In the genomic region with DNA sequence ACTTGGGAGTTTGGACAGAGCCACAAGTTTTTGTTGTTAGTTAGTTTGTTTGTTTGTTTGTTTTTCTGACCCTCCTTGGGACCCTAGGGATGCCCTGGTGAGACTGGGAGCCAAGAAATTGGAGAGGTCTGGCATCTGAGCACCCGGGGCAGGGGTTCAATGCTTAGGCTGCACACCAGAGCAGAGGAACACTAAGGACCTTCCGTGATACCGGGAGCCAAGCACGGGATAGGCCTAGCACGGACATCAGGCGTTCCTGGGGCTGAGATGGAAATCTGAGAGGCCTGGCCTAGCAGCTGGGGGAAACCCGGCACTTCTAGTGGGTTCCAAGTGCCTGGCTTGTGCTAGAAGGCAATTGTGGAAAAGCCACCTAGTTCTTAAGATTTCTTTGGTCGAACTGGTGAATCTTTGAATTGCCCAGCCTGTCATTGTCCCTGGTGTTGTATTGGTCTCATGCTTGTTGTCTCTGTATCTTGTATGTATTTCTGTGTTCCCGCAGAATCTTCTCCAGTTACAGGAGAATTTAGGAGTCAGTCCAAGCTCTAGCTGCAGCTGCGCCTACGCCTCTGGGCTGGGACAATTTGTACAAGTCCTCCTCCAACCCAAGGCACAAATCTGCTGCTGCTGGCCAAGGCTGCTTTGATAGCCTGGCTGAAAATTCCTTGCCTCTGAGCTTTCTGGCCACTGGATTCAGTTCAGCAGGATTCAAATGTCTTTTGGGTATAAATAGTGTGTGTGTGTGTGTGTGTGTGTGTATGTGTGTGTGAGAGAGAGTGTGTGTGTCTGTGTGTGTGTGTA, we compare ENCODE assay signal across 9 mouse cellular contexts. TPM values are rescaled to one million over a fixed set of nuclear protein-coding genes. Genes with fewer than 3 reads are reported as not detected.
DNase-seq lines count a peak whose midpoint lies in the region; ATAC-seq and TF ChIP-seq lines count a peak whose summit lies in the region.
"Had no signal": no experiment of that assay in that cellular context is flagged by ENCODE, and none has a peak within 500 bp of the region (broad histone marks: within the 10 kb centered on the region; RNA-seq: fewer than 3 reads in every experiment).

No protein-coding gene starts in this region.

- TF ChIP-seq EP300 in heart, postnatal 0 days (IDR thresholded peaks at IDR 0.05; ENCODE audit: low read depth) = no peak

- ATAC-seq in embryonic facial prominence, embryonic 13.5 days (ENCODE audit: insufficient number of reproducible peaks, insufficient read depth, low FRiP score, low TSS enrichment, low read depth) = no peak
- ATAC-seq in heart, postnatal 0 days (ENCODE audit: insufficient read depth, low read depth) = peak; percentile 88
- ATAC-seq in hindbrain, embryonic 16.5 days = no peak

- H3K36me3 ChIP-seq in embryonic facial prominence, embryonic 13.5 days = no peaks in the 10 kb centered on the region
- 0 out of 2 replicates have a peak, but pooled peaks cover 9% of the 10 kb centered on the region for H3K36me3 ChIP-seq in heart, postnatal 0 days (replicated peaks; ENCODE audit: control insufficient read depth, insufficient read depth, low read length)
- H3K36me3 ChIP-seq in hindbrain, embryonic 16.5 days (ENCODE audit: control insufficient read depth, insufficient read depth, low read length) = no peaks in the 10 kb centered on the region

- H3K4me2 ChIP-seq in embryonic facial prominence, embryonic 13.5 days = no peak overlapping the region
- H3K4me2 ChIP-seq in heart, postnatal 0 days (ENCODE audit: low read depth, low read length) = no peak overlapping the region
- H3K4me2 ChIP-seq in hindbrain, embryonic 16.5 days (ENCODE audit: low read length) = no peak overlapping the region

- no peaks in the 10 kb centered on the region for H3K27me3 ChIP-seq in embryonic facial prominence, embryonic 13.5 days
- H3K27me3 ChIP-seq in heart, postnatal 0 days (ENCODE audit: control insufficient read depth, insufficient read depth, low read length) = no peaks in the 10 kb centered on the region
- no peaks in the 10 kb centered on the region for H3K27me3 ChIP-seq in hindbrain, embryonic 16.5 days (replicated peaks; ENCODE audit: control insufficient read depth, insufficient read depth, low read length)

- peak overlapping the region; percentile 34; the same call in 1 of the 2 replicates for H3K27ac ChIP-seq in embryonic facial prominence, embryonic 13.5 days
- H3K27ac ChIP-seq in heart, postnatal 0 days (ENCODE audit: low read depth) = peak overlapping the region; percentile 90
- no peak overlapping the region for H3K27ac ChIP-seq in hindbrain, embryonic 16.5 days (ENCODE audit: low read depth, low read length)

- no peak for TF ChIP-seq CTCF in heart, postnatal 0 days (IDR thresholded peaks at IDR 0.05; ENCODE audit: low read depth)

- no peak overlapping the region for H3K9ac ChIP-seq in embryonic facial prominence, embryonic 13.5 days
- H3K9ac ChIP-seq in heart, postnatal 0 days (replicated peaks; ENCODE audit: low read depth, low read length) = 0 out of 2 replicates have a peak overlapping the region, but pooled peaks have one; percentile 16
- H3K9ac ChIP-seq in hindbrain, embryonic 16.5 days (ENCODE audit: low read depth, low read length) = no peak overlapping the region

- H3K4me1 ChIP-seq in embryonic facial prominence, embryonic 13.5 days = peaks cover 8% of the 10 kb centered on the region; the same call in 1 of the 2 replicates
- H3K4me1 ChIP-seq in heart, postnatal 0 days (ENCODE audit: control insufficient read depth, insufficient read depth) = peaks cover 8% of the 10 kb centered on the region
- no peaks in the 10 kb centered on the region for H3K4me1 ChIP-seq in hindbrain, embryonic 16.5 days (ENCODE audit: control insufficient read depth, insufficient read depth, low read depth, low read length)

- DNase-seq in kidney, postnatal 10 days = peak; percentile 34
- DNase-seq in kidney, adult 9 months = no peak
- peak; percentile 57 for DNase-seq in heart, postnatal 0 days (ENCODE audit: low spot score)
- DNase-seq in lung, postnatal 25 days (ENCODE audit: low spot score) = peak; percentile 69
- no peak for DNase-seq in natural killer cell, adult 2 months (ENCODE audit: low spot score in 2 of 2)
- no peak for DNase-seq in cerebellum, postnatal 10 days

- no peak overlapping the region for H3K4me3 ChIP-seq in embryonic facial prominence, embryonic 13.5 days
- H3K4me3 ChIP-seq in heart, postnatal 0 days (ENCODE audit: low read depth, low read length) = no peak overlapping the region
- no peak overlapping the region for H3K4me3 ChIP-seq in hindbrain, embryonic 16.5 days (ENCODE audit: low read length)

- no peaks in the 10 kb centered on the region for H3K9me3 ChIP-seq in embryonic facial prominence, embryonic 13.5 days
- H3K9me3 ChIP-seq in heart, postnatal 0 days (replicated peaks; ENCODE audit: control insufficient read depth, low read length) = no peaks in the 10 kb centered on the region
- H3K9me3 ChIP-seq in hindbrain, embryonic 16.5 days (ENCODE audit: control insufficient read depth, low read length) = no peaks in the 10 kb centered on the region
- H3K9me3 ChIP-seq: G1E had no signal

- 47% methylated on average over 11 of the region's 11 CpGs for WGBS in embryonic facial prominence, embryonic 13.5 days
- 47% methylated on average over 11 of the region's 11 CpGs for WGBS in heart, postnatal 0 days
- WGBS in hindbrain, embryonic 16.5 days = 81% methylated on average over 11 of the region's 11 CpGs

RNA-seq across cellular contexts. Expression of gene Gabrr2, which starts 4.7 kb away (rescaled TPM):
- 0.32 and 0.33 TPM in 2 replicates for polyA plus RNA-seq in embryonic facial prominence, embryonic 13.5 days (2015; fragmentation: Nextera tagmentation; extraction: Ambion mirVana)
- total RNA-seq in heart, postnatal 0 days (2014; rRNA removed; ENCODE audit: low replicate concordance) = not detected in 2 replicates
- polyA plus RNA-seq in heart, postnatal 0 days (2015; fragmentation: Nextera tagmentation; extraction: Ambion mirVana) = 0.26 TPM in 1 of 2 replicates, not detected in the other
- polyA plus RNA-seq in hindbrain, embryonic 16.5 days (2015; fragmentation: Nextera tagmentation; extraction: Ambion mirVana) = 0.15 and 0.29 TPM in 2 replicates
- polyA plus RNA-seq: G1E had no signal

RNA-seq across cellular contexts. Expression of gene Ube2j1, which starts 26.9 kb away (rescaled TPM):
- 34.1 and 35.2 TPM in 2 replicates for polyA plus RNA-seq in embryonic facial prominence, embryonic 13.5 days (2015; fragmentation: Nextera tagmentation; extraction: Ambion mirVana)
- total RNA-seq in heart, postnatal 0 days (2014; rRNA removed; ENCODE audit: low replicate concordance) = 31.2 and 33.4 TPM in 2 replicates
- polyA plus RNA-seq in heart, postnatal 0 days (2015; fragmentation: Nextera tagmentation; extraction: Ambion mirVana) = 29.9 and 30.9 TPM in 2 replicates
- polyA plus RNA-seq in hindbrain, embryonic 16.5 days (2015; fragmentation: Nextera tagmentation; extraction: Ambion mirVana) = 69.5 and 72.4 TPM in 2 replicates

Comparison
In these comparisons a context has a peak if more than half of its experiments do, and no peak if none do; other contexts are left out.
1. DNase-seq: peak in kidney, postnatal 10 days (single experiment), heart, postnatal 0 days (single experiment) and lung, postnatal 25 days (single experiment); none in kidney, adult 9 months (single experiment), natural killer cell, adult 2 months (0 of 2) and cerebellum, postnatal 10 days (0 of 2).